Mouse (Mus musculus) kidney, adult 2 months (tissue): ENCODE data around the gene Nsun2.

Source experiments
- CTCF ChIP-seq: fragments of 200-500 bp; conservative IDR thresholded peaks from 2 replicates; pipeline ENCODE4 v1.5.1; 2011; ENCODE audit warnings: low read depth, mild to moderate bottlenecking, control low read depth, low read length, moderate library complexity, mixed read lengths; ENCODE audit not compliant: insufficient read depth, insufficient read length
- POLR2A ChIP-seq: fragments of 200-500 bp; IDR thresholded peaks from one replicate; pipeline ENCODE4 v1.6.1; 2011; ENCODE audit warnings: low read depth, low read length, control low read depth

GRCm38 (mm10) chr13:69555045-69555444, 21.5 kb downstream of the Nsun2 start:
- no peak for TF ChIP-seq POLR2A
- TF ChIP-seq CTCF, result no peak
